Mouse (Mus musculus) CD4-positive, CD25-positive, alpha-beta regulatory T cell, adult 2 months (primary cell): ENCODE data around the gene Tmprss2.
"Not testable (repeated sequence)": the region's sequence is repeated elsewhere in the genome, so short reads cannot be mapped to it uniquely, and the experiment has no call there.

Experiments
- DNase-seq: peaks from one replicate; pipeline ENCODE4 v3.0.0-alpha.2; 2012; ENCODE audit warnings: low read depth, low spot score

Gene Tmprss2

GRCm38 (mm10) chr16:97591512-97591911, 19.5 kb downstream of the Tmprss2 start:
- no peak for DNase-seq

GRCm38 (mm10) chr16:97582876-97583275, 28.1 kb downstream of the Tmprss2 start:
- DNase-seq = not testable (repeated sequence)

GRCm38 (mm10) chr16:97569426-97569825, 41.6 kb downstream of the Tmprss2 start:
- DNase-seq = no peak

- peak; percentile 13 for DNase-seq
Measured at GRCm38 (mm10) chr16:97568662-97569061, 42.3 kb downstream of the Tmprss2 start.

- DNase-seq = no peak
Measured at GRCm38 (mm10) chr16:97544340-97544739, 66.7 kb downstream of the Tmprss2 start.

GRCm38 (mm10) chr16:97536859-97537258, 74.1 kb downstream of the Tmprss2 start:
- peak; percentile 15 for DNase-seq

GRCm38 (mm10) chr16:97535808-97536413, 75.1 kb downstream of the Tmprss2 start:
- DNase-seq = peak; percentile 66

- peak; percentile 64 for DNase-seq
Measured at GRCm38 (mm10) chr16:97534876-97535461, 76.0 kb downstream of the Tmprss2 start.

- DNase-seq = peak; percentile 12
Measured at GRCm38 (mm10) chr16:97534448-97534847, 76.5 kb downstream of the Tmprss2 start.

- no peak for DNase-seq
Measured at GRCm38 (mm10) chr16:97533751-97534150, 77.2 kb downstream of the Tmprss2 start.

- DNase-seq = no peak
Measured at GRCm38 (mm10) chr16:97533126-97533525, 77.9 kb downstream of the Tmprss2 start.

- no peak for DNase-seq
Measured at GRCm38 (mm10) chr16:97529241-97529640, 81.8 kb downstream of the Tmprss2 start.

- peak; percentile 79 for DNase-seq
Measured at GRCm38 (mm10) chr16:97523024-97523423, 88.0 kb downstream of the Tmprss2 start.

GRCm38 (mm10) chr16:97521983-97522382, 89.0 kb downstream of the Tmprss2 start:
- DNase-seq = no peak

GRCm38 (mm10) chr16:97516341-97516740, 94.7 kb downstream of the Tmprss2 start:
- no peak for DNase-seq
